Mouse (Mus musculus) hindbrain, embryonic 15.5 days (tissue): ENCODE results near the gene Cenpf. TPM values are rescaled to one million over a fixed set of nuclear protein-coding genes. Genes with fewer than 3 reads are reported as not detected.
A peak's percentile ranks its signal among the peaks of the same experiment; 100 is the strongest.

Source experiments
- ATAC-seq: fragments of 200-750 bp; cut with Nextera tagmentation; 2 replicates; pipeline ENCODE4 v1.8.0; 2017; ENCODE audit warnings: low read depth, moderate number of reproducible peaks, moderate TSS enrichment; ENCODE audit not compliant: low FRiP score
- H3K27ac ChIP-seq: fragments of 300-500 bp; sonication (generic); replicated peaks from 2 replicates; pipeline ENCODE4 v1.5.1; 2015; ENCODE audit warnings: mild to moderate bottlenecking, inconsistent platforms
- H3K27me3 ChIP-seq: fragments of 300-500 bp; sonication (generic); 2 replicates; pipeline ENCODE4 v1.6.1; 2015; ENCODE audit warnings: control low read depth, inconsistent platforms
- H3K36me3 ChIP-seq: fragments of 300-500 bp; sonication (generic); 2 replicates; pipeline ENCODE4 v1.6.1; 2015; ENCODE audit warnings: control low read depth, inconsistent platforms
- H3K4me1 ChIP-seq: fragments of 300-500 bp; sonication (generic); replicated peaks from 2 replicates; pipeline ENCODE4 v1.6.1; 2015; ENCODE audit warnings: control low read depth, inconsistent platforms
- H3K4me2 ChIP-seq: fragments of 300-500 bp; sonication (generic); 2 replicates; pipeline ENCODE4 v1.6.1; 2015; ENCODE audit warnings: moderate library complexity, mild to moderate bottlenecking, inconsistent platforms
- H3K4me3 ChIP-seq: fragments of 300-500 bp; sonication (generic); 2 replicates; pipeline ENCODE4 v1.5.1; 2015; ENCODE audit warnings: mild to moderate bottlenecking, inconsistent platforms
- H3K9ac ChIP-seq: fragments of 300-500 bp; sonication (generic); 2 replicates; pipeline ENCODE4 v1.6.1; 2015; ENCODE audit warnings: inconsistent platforms
- H3K9me3 ChIP-seq: fragments of 300-500 bp; sonication (generic); 2 replicates; pipeline ENCODE4 v1.6.1; 2016; ENCODE audit warnings: control low read depth, inconsistent platforms
- WGBS: fragments of 180-500 bp; shearing (Covaris S2); methylation state at CpG from one replicate; pipeline ENCODE4 v1.1.7; 2015; 5-methylcytosine and 5-hydroxymethylcytosine counted together
- polyA plus RNA-seq: library from polyadenylated mRNA; unstranded; fragments of >200 nt; fragmentation: Nextera tagmentation; extraction: Ambion mirVana; gene quantifications from 2 replicates; pipeline ENCODE4 v1.2.1, GENCODE M21; 2015

Cenpf gene
- polyA plus RNA-seq, 1 experiment from 2014 or later, result 21.0 TPM

DNA sequence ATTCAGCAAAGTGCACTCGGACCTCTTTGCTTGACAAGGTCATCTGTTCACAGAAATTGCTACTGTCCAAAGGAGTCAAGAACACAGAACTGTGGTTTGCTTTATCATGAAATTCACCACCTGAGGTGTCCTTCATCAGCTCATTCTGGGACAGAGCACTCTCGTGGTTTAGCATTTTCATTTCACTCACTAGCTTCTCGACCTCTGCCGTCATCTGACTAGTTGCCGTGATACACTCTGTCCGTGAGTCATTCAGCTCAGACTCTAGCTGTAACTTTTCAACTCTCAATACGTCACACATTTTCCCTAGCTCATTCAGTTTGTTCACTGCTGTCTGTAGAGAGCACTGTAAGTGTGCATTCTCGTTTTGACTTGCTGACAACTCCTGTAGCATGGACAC, 30.5 kb downstream of the Cenpf start:
- no peak overlapping the region for H3K4me2 ChIP-seq
- no peaks in the 10 kb centered on the region for H3K36me3 ChIP-seq
- no peaks in the 10 kb centered on the region for H3K4me1 ChIP-seq
- no peaks in the 10 kb centered on the region for H3K9me3 ChIP-seq
- no peak overlapping the region for H3K9ac ChIP-seq
- H3K27me3 ChIP-seq, result no peaks in the 10 kb centered on the region
- ATAC-seq, result no peak
- 88% methylated on average over 8 of the region's 8 CpGs for WGBS
- no peak overlapping the region for H3K4me3 ChIP-seq
- no peak overlapping the region for H3K27ac ChIP-seq

- ATAC-seq, result no peak
- Histone ChIP-seq H3K4me1 (no peaks in the 10 kb centered on the region), H3K9ac (no peak overlapping the region), H3K9me3 (no peaks in the 10 kb centered on the region), H3K27me3 (no peaks in the 10 kb centered on the region), H3K4me2 (no peak overlapping the region), H3K27ac (no peak overlapping the region), H3K36me3 (no peaks in the 10 kb centered on the region), H3K4me3 (no peak overlapping the region)
- WGBS, result 88% methylated on average over 3 of the region's 3 CpGs
Measured at GRCm38 (mm10) chr1:189653746-189654145, 34.1 kb downstream of the Cenpf start.

DNA sequence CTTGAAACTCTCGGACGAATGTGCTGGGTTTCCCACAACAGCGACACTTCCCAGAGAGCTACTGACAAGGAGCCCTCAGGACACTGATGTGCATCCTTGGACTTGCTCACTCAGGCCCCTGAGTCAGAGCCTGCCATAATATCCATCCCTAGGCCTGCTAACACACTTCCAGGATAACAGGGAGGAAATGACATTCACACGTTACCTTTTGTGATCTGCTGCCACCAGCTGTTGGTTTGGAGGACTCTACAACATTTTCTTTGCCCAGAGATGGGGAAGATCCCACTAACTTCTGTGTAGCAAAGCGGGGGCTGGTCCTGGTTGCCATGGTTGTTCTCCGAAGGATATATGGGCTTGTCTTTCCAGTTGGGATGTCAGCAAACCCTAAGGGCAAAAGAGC, 41.3 kb downstream of the Cenpf start:
- H3K36me3 ChIP-seq, result no peaks in the 10 kb centered on the region
- ATAC-seq, result no peak
- WGBS, result 84% methylated on average over 6 of the region's 6 CpGs
- peaks cover 17% of the 10 kb centered on the region for H3K4me1 ChIP-seq
- no peaks in the 10 kb centered on the region for H3K27me3 ChIP-seq
- H3K9ac ChIP-seq, result no peak overlapping the region
- no peak overlapping the region for H3K4me3 ChIP-seq
- H3K9me3 ChIP-seq, result no peaks in the 10 kb centered on the region
- no peak overlapping the region for H3K27ac ChIP-seq
- no peak overlapping the region for H3K4me2 ChIP-seq

DNA sequence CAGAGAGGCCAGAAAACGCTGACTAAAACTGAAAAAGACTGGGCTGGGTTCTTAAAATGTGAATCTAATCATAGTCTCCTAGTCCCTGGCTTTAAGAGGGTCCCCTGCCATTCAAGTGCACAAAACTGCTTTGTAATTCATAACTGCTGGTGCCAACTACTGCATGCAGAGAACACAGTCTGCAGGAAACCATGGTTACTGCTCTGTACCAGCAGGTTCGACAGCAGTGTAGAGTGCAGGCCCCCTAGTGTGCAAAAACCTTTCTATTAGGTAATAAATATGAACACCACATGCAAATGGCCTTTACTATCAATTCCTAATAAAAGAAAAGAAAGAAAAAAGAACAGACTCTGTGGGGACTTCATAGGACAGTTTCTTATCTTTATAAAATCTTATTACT, 42.5 kb downstream of the Cenpf start:
- WGBS, result 30% methylated on average over 2 of the region's 2 CpGs
- Histone ChIP-seq H3K4me3 (no peak overlapping the region), H3K9ac (no peak overlapping the region), H3K9me3 (no peaks in the 10 kb centered on the region), H3K4me2 (no peak overlapping the region), H3K36me3 (no peaks in the 10 kb centered on the region), H3K4me1 (peaks cover 17% of the 10 kb centered on the region), H3K27me3 (no peaks in the 10 kb centered on the region), H3K27ac (peak overlapping the region; percentile 67)
- ATAC-seq, result peak; percentile 93

GRCm38 (mm10) chr1:189644700-189645345, 43.1 kb downstream of the Cenpf start:
- peak; percentile 88 for ATAC-seq
- H3K4me3 ChIP-seq, result no peak overlapping the region
- whole genome bisulfite sequencing, result 44% methylated on average over 3 of the region's 3 CpGs

DNA sequence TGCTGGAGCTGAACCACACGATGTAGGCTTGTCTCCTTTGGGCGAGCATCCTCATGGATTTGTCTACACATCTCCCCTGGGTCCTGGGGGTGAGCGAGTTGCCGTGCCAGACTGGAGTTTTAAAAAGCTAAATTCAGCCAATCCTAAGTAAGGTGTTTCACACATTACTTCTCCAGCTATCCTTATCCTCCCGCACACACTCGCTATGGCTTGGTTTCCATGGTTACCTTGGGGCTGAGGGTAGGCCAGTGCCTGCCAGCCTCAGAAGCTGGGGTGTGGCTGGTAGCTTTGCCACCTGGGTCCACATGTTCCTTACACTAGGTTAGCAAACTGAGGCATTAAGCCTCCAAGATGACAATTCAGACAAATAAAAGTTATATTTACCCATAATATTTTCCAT, 48.3 kb downstream of the Cenpf start:
- 66% methylated on average over 6 of the region's 6 CpGs for WGBS
- H3K36me3 ChIP-seq, result no peaks in the 10 kb centered on the region
- H3K9me3 ChIP-seq, result no peaks in the 10 kb centered on the region
- no peak overlapping the region for H3K4me3 ChIP-seq
- H3K4me2 ChIP-seq, result no peak overlapping the region
- H3K27me3 ChIP-seq, result no peaks in the 10 kb centered on the region
- no peak for ATAC-seq
- H3K27ac ChIP-seq, result no peak overlapping the region
- no peak overlapping the region for H3K9ac ChIP-seq
- peaks cover 5% of the 10 kb centered on the region for H3K4me1 ChIP-seq

More at GRCm38 (mm10) chr1:189644700-189645345, 43.1 kb downstream of the Cenpf start:
- no peaks in the 10 kb centered on the region for H3K27me3 ChIP-seq
- peak overlapping the region; percentile 67 for H3K27ac ChIP-seq
- no peaks in the 10 kb centered on the region for H3K9me3 ChIP-seq
- H3K9ac ChIP-seq, result no peak overlapping the region
- peaks cover 17% of the 10 kb centered on the region for H3K4me1 ChIP-seq
- no peak overlapping the region for H3K4me2 ChIP-seq
- H3K36me3 ChIP-seq, result no peaks in the 10 kb centered on the region

DNA sequence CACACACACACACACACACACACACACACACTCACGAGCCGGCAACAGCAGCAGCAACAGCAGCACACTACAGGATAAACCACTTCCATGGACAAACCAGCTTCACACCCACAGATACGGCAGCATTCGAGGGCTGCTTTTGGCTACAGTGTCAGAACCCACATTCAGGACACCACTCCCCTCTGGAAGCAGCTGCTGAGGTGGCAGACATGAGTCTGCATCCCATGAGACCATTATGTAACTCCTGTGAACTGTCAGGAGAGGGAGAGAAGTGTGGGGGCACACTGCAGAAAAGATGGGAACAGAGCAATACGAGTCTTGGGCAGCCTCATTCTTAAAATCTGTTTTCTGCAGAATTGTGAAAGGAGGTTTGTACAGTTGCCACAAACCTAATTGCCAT, 54.1 kb downstream of the Cenpf start:
- 81% methylated on average over 5 of the region's 5 CpGs for WGBS
- Histone ChIP-seq H3K4me1 (no peaks in the 10 kb centered on the region), H3K27me3 (no peaks in the 10 kb centered on the region), H3K9me3 (no peaks in the 10 kb centered on the region), H3K4me3 (no peak overlapping the region), H3K36me3 (no peaks in the 10 kb centered on the region), H3K27ac (no peak overlapping the region), H3K4me2 (no peak overlapping the region), H3K9ac (no peak overlapping the region)
- no peak for ATAC-seq

DNA sequence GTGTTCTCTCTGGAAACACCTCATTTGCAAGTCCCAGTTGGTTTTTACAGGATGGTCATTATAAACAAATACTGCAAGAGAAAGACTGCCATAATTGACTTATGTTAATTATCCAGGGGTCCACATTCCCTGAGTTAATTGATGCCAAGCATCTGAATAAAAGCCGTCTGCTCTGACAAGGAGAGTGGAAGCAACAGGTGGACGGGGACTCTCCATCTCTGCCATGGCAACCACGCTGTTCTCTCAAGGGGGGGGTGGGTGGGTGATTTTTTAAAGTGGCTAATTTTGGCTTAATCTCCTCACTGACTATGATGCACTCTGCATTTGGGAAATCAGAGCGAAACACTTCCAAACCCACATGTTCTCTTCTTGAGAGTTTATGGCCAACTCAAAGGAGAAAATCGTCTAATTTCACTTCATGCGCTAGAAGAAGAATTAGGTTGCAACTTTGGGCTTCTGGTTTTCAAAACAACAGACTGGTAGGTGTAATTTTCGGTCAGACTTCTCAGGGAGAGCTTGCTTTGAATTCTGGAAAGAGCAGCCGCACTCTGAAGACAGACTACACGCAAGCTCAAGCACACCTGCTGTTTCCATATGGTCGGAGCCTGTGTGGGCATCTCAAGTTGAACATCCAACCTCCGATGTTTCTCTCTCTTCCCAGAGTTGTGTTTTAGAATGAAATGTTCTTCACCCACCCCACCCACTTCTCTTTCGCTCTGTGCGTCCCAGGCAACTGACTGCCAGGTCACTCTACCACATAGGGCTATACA, 55.8 kb downstream of the Cenpf start:
- ATAC-seq, result no peak
- Histone ChIP-seq H3K4me3 (no peak overlapping the region), H3K36me3 (no peaks in the 10 kb centered on the region), H3K4me1 (no peaks in the 10 kb centered on the region), H3K4me2 (no peak overlapping the region), H3K27ac (no peak overlapping the region), H3K9ac (no peak overlapping the region), H3K27me3 (no peaks in the 10 kb centered on the region), H3K9me3 (no peaks in the 10 kb centered on the region)
- 65% methylated on average over 13 of the region's 13 CpGs for WGBS

DNA sequence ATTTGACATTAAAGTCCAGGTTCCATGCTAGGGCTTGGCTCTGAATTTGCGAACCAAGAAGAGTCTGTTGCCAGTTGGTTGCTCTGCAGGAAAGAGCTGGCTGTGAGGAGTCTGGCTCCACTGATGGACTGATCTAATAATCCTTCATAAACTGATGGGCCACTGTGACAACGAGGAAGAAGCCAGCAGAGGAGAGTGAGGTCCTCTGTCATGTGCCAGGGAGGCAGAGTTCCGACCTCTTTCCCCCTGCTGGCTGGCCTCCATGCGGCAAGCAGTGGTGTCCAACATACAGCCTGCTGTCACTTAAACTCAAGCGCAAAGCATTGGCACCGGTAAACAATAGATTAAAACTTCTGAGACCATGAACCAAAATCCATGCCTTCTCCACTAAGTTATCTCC, 57.9 kb downstream of the Cenpf start:
- Histone ChIP-seq H3K4me3 (no peak overlapping the region), H3K9me3 (no peaks in the 10 kb centered on the region), H3K4me2 (no peak overlapping the region), H3K36me3 (no peaks in the 10 kb centered on the region), H3K27ac (no peak overlapping the region), H3K4me1 (no peaks in the 10 kb centered on the region), H3K9ac (no peak overlapping the region), H3K27me3 (no peaks in the 10 kb centered on the region)
- WGBS, result 70% methylated on average over 6 of the region's 6 CpGs
- no peak for ATAC-seq

DNA sequence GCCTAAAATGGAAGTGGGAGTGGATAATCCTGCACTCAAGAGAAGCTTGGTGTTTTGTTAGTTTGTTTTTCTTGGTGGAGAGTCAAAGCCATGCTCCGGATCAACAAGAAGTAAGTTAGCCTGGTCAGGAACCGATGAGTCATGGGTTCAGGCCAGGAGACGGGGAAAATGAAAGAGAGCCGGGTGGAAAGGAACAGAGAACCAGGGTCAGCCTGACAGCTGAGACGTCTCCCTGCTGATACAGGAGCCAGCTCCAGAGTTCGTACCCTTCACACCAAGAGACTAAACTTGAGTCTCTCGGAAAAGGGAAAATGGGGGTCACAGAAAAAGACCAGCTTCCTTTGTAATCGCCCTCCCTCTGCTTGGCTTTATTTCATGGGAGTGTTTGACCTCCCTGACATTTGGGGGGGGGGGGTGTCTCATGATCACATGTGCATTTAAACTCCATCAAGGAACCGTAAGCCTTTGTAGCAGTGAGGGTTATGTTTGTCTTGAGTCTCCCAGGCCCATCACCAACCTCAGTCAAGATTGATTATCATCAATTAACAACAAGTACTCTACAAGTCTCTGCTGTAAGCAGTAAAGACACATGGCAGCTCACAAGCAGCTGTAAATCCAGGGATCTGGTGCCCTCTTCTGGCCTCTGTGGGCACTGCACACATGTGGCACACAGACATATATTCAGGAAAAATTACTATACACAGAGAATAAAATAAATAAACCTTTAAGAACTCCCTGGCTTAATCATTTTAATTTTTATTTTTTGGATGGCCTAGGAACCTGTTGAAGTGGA, 59.7 kb downstream of the Cenpf start:
- Histone ChIP-seq H3K27me3 (no peaks in the 10 kb centered on the region), H3K27ac (no peak overlapping the region), H3K9me3 (no peaks in the 10 kb centered on the region), H3K4me1 (no peaks in the 10 kb centered on the region), H3K4me2 (no peak overlapping the region), H3K36me3 (no peaks in the 10 kb centered on the region), H3K9ac (no peak overlapping the region), H3K4me3 (no peak overlapping the region)
- no peak for ATAC-seq
- 78% methylated on average over 9 of the region's 9 CpGs for WGBS

DNA sequence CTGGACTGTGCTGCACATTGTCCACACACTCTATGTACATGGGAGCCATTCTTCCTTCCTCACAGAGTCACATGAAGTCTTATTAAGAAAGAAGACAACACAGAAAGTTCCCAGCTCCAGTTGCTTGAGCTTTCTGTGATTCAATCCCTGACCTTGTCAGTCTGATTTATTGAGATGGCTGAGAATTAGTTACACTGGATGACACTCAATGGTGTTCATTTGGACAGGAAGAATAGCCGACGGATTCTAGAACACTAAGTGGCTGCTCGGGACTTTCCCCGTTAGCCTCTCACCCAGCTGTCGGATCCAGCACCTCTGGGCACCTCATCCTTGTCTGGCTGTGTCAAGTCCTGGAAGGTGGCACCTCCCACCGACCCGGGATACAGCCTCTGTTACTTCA, 63.1 kb downstream of the Cenpf start:
- H3K27ac ChIP-seq, result no peak overlapping the region
- no peaks in the 10 kb centered on the region for H3K36me3 ChIP-seq
- WGBS, result 48% methylated on average over 7 of the region's 7 CpGs
- no peaks in the 10 kb centered on the region for H3K27me3 ChIP-seq
- no peak overlapping the region for H3K4me2 ChIP-seq
- H3K9me3 ChIP-seq, result no peaks in the 10 kb centered on the region
- no peak overlapping the region for H3K9ac ChIP-seq
- ATAC-seq, result no peak
- no peak overlapping the region for H3K4me3 ChIP-seq
- no peaks in the 10 kb centered on the region for H3K4me1 ChIP-seq
